Mouse (Mus musculus): ENCODE data around the gene Ighmbp2. TPM values are rescaled to one million over a fixed set of nuclear protein-coding genes. Genes with fewer than 3 reads are reported as not detected.
A peak's percentile ranks its signal among the peaks of the same experiment; 100 is the strongest.

Ighmbp2 gene
- 13.1 and 14.0 TPM in 2 replicates for polyA plus RNA-seq (2015; fragmentation: Nextera tagmentation; extraction: Ambion mirVana)

DNA sequence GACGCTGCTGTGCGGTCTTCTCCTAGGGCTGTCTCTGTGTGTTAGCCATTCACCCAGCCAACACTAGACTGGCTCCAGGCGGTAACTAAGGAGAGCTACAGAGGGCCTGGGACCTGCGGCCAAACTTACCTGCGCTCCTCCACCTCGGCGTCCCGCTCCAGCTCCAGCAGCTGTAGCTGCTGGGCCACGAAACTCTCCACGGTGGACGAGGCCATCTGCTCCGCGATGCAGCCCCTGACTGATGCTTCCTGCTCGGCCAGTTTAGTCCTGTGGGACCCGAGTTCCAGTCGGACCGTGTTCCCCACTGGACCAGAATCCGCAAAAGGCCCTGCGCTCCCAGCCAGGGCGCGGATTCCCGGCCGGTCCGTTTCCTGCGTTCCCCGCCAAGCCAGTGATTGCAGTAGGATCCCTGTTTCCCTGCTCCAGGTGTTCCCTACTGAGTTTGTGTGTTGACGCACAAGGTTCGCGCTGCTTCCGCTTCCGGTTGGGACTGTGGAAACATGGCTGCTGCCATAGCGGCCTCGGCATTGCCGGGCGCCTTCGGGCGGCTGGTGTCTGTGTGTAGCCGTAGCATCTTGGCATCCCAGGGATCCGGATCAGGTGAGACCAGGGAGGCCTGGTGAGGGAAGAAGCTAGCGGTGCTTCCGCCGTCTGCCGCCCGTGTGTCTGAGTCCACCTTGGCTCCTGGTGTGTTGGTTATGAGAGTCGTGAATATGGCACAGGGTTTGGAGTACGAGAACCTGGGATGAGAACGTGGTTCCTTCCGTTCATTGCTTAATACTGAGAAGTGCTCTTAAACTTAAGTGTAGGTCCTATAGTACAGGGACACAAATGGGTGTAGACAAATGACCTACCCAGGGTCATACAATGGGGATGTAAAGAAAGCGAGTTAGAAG is at the start of gene Ighmbp2, which contains the start of gene Mrpl21:
Gene Ighmbp2 (minus strand): TSS at position 446 of the 896 bp plus-strand sequence.
Gene Mrpl21 (plus strand): TSS at position 330 of the 896 bp plus-strand sequence.
- peak within 1 kb of the TSS; percentile 52; the same call in 1 of the 2 replicates for H3K27ac ChIP-seq
- H3K9ac ChIP-seq, result peak within 1 kb of the TSS; percentile 89
- peak within 1 kb of the TSS; percentile 87 for H3K4me3 ChIP-seq
- peak; percentile 95 for ATAC-seq (ENCODE audit: low FRiP score, low read depth)
- no peaks in the 10 kb centered on the region for H3K27me3 ChIP-seq
- peak within 1 kb of the TSS; percentile 81 for H3K4me2 ChIP-seq (replicated peaks)
- WGBS, result under 1% methylated on average over 49 of the region's 49 CpGs
- no peaks in the 10 kb centered on the region for H3K9me3 ChIP-seq
- H3K36me3 ChIP-seq, result peaks cover 63% of the 10 kb centered on the region
- H3K4me1 ChIP-seq, result peaks cover 21% of the 10 kb centered on the region

DNA sequence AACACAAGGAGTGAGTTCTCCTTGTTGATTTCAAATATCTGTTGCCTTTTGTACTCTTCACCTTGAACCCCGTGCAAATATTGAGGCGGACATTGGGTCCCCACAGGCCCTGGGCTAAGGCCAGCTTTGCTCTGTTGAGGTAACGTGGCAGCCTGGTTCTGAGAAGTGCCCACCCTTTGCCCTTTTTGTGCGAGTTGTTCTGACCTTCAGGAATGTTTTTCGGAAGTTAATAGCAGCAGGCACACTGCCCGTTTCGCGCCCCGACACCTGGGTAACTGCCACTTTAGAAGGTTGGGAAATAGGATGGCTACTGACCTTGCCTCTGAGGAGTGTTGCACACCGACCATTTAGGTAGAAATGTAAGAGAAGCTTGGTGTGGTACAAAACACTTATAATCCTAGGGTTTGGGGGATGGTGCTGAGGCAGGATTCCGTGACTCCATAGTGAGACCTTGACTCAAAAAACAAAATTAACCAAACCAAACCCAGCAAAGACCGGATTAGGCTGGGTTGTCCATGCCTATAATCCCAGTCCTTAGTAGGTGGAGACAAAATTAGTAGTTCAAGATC is 43.7 kb upstream of the Ighmbp2 start:
- Histone ChIP-seq H3K4me3 (no peak overlapping the region), H3K9me3 (no peaks in the 10 kb centered on the region), H3K4me1 (peaks cover 38% of the 10 kb centered on the region), H3K4me2 (replicated peaks) (peak overlapping the region; percentile 99), H3K27me3 (peaks cover 16% of the 10 kb centered on the region), H3K36me3 (no peaks in the 10 kb centered on the region), H3K27ac (peak overlapping the region; percentile 86; the same call in 1 of the 2 replicates), H3K9ac (no peak overlapping the region)
- ATAC-seq (ENCODE audit: low FRiP score, low read depth), result no peak
- WGBS, result 78% methylated on average over 12 of the region's 12 CpGs

DNA sequence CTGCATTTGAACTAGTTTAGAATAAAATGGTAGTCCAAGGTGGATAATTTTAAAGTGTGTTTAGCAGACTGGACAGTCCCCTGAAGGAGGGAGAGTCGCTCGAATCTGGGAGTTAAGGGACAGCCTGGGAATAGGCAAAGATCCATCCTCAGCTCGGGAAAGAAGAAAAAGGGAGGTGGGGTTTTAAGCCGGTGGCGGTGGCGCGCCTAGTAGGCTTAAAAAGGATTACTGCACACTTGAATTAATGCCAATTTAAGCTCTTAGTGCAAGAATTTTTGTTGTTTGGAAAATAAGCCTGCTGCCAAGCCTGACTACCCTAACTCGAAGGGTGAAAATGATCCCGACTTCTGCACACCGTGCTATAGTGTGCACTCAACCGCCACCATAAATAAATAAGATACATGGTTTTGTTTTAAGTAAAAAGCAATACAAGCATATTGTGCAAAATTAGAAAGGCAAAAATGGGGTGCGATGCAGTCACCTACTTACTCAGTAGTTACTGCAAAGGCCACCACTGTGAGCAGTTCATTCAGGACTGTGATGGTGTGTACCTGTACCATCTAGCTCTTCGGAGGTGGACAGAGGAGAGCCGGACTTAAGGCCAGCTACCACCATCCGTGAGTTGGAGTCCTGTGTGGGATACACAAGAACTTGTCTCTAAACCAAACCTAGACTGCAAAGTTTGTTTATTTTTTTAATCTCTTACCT is 43.1 kb upstream of the Ighmbp2 start:
- Histone ChIP-seq H3K27me3 (peaks cover 21% of the 10 kb centered on the region), H3K36me3 (no peaks in the 10 kb centered on the region), H3K27ac (peak overlapping the region; percentile 86), H3K9ac (peak overlapping the region; percentile 67), H3K4me2 (replicated peaks) (peak overlapping the region; percentile 99), H3K4me1 (peaks cover 42% of the 10 kb centered on the region), H3K4me3 (peak overlapping the region; percentile 65), H3K9me3 (no peaks in the 10 kb centered on the region)
- no peak for ATAC-seq (ENCODE audit: low FRiP score, low read depth)
- WGBS, result 36% methylated on average over 15 of the region's 15 CpGs

DNA sequence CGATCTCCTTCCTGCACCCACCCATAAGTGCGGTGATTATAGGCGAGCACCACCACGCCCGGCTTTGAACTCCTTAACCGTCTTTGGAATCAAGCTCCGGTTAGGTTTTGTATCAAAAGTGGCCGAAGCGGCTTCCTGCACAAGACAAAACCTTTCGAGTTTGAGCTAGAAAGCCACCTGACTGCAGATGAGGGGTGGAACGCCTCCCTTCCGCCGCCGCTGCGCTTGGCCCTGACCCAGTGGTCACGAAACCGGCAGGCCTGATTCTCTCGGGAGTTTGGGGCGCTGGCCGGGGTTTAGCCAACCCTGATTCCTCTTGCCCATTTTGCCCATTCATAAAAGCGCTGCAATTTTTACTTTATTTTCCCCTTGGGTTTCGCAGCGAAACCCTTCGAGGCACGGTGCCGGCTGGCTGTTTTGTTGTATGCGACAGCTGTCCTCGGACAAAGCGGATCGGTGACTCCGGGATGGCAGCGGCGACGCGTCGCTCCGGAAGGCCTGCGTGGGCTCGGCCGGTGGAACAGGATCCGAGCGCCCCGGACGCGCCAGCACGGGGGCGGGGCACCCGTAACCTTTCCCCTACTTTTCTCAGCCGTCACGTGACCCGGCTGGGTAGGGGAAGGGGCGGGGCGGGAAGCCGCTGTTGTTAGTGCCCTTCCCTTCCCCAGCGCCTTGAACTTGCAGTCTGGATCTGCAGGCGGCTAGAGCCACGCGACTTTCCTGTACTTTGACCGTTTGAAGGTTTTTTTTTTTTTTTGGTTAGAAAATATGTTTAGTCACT is 42.3 kb upstream of the Ighmbp2 start:
- under 1% methylated on average over 58 of the region's 59 CpGs for WGBS
- Histone ChIP-seq H3K9me3 (no peaks in the 10 kb centered on the region), H3K27me3 (peaks cover 21% of the 10 kb centered on the region), H3K9ac (peak overlapping the region; percentile 67), H3K27ac (peak overlapping the region; percentile 86), H3K4me3 (peak overlapping the region; percentile 65), H3K36me3 (no peaks in the 10 kb centered on the region), H3K4me2 (replicated peaks) (peak overlapping the region; percentile 99), H3K4me1 (peaks cover 42% of the 10 kb centered on the region)
- ATAC-seq (ENCODE audit: low FRiP score, low read depth), result peak; percentile 81

DNA sequence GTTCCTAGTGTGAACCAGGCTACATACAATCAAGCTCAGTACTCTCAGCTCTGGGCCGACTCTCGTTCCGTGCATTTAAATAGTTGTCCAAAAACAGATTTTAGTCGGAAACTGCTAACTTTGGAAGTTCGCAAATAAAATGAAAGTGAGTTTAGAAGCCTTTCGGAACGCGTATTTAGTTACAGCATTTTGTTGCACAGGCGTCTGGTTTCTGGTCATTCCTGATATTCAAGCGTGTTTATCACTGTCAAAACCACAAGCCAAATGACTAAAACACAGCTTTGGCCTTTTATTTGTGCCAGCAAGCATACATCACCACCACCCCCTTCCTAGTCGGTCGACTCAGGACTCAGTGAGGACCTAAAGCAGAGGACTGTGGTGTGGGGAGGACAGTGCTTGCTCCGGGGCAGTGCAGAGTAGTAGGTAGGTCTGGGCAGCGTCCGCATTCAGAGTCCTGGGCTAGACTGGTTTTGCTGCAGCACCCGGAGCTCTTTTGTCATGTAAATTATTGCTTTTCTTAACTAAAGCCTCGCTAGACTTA is 41.5 kb upstream of the Ighmbp2 start:
- ATAC-seq (ENCODE audit: low FRiP score, low read depth), result no peak
- H3K4me2 ChIP-seq (replicated peaks), result peak overlapping the region; percentile 99
- peaks cover 42% of the 10 kb centered on the region for H3K4me1 ChIP-seq
- 2% methylated on average over 17 of the region's 17 CpGs for WGBS
- H3K9me3 ChIP-seq, result no peaks in the 10 kb centered on the region
- peak overlapping the region; percentile 65 for H3K4me3 ChIP-seq
- H3K27ac ChIP-seq, result no peak overlapping the region
- peaks cover 28% of the 10 kb centered on the region for H3K27me3 ChIP-seq
- H3K36me3 ChIP-seq, result no peaks in the 10 kb centered on the region
- peak overlapping the region; percentile 67; the same call in 1 of the 2 replicates for H3K9ac ChIP-seq

DNA sequence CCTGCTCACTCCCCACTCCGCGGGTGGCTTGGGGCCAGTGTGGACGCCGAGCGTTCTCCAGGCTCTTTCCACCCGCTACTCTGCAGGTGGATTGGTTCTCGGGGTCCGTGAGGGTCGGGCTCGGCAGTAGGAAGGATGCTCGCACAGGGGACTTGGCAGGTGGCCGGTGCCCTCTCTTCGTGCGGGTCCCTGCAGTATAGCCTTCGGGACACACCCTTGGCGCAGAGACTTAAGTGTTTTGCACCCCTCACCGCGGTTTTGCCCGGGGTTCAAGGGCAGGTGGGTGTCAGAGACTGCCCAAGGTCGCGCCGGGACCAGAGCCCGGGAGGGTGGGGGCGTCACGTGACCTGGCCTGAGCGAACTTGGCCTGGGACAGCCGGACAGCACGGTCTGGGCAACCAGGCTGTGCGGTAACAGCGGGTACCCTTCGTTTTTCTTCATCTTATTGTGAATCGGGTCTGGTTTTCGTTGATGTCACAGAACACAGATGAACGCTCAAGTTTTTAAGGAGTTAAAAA is 41.0 kb upstream of the Ighmbp2 start:
- Histone ChIP-seq H3K27ac (no peak overlapping the region), H3K9ac (peak overlapping the region; percentile 67), H3K4me3 (peak overlapping the region; percentile 65), H3K36me3 (no peaks in the 10 kb centered on the region), H3K4me1 (peaks cover 42% of the 10 kb centered on the region), H3K27me3 (peaks cover 28% of the 10 kb centered on the region), H3K9me3 (no peaks in the 10 kb centered on the region), H3K4me2 (replicated peaks) (peak overlapping the region; percentile 99)
- WGBS, result 1% methylated on average over 34 of the region's 34 CpGs
- peak; percentile 4; the same call in 1 of the 2 replicates for ATAC-seq (ENCODE audit: low FRiP score, low read depth)

DNA sequence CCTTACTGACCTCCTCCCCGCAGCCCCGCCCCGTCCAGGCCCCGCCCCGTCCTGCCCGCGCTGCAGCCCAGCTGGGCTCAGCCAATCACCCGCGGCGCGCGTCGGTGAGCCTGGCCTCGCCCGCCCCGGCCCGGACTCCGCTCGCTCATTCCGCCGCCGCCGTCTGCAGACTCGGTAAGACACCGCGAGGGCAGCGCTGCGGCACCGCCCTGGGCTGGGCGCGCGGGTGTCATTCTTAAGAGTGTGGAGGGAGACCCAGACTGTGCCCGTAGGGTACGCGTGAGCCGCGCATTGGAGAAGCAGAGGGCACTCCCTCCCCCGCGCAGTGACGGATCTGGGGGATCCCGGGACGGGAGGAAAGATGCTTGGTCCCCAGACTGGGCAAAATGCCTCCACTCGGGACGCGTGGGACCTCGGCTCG is 40.4 kb upstream of the Ighmbp2 start:
- no peak overlapping the region for H3K27ac ChIP-seq
- peak; percentile 80 for ATAC-seq (ENCODE audit: low FRiP score, low read depth)
- H3K9ac ChIP-seq, result peak overlapping the region; percentile 67
- H3K9me3 ChIP-seq, result no peaks in the 10 kb centered on the region
- peak overlapping the region; percentile 99 for H3K4me2 ChIP-seq (replicated peaks)
- no peaks in the 10 kb centered on the region for H3K36me3 ChIP-seq
- H3K4me1 ChIP-seq, result peaks cover 42% of the 10 kb centered on the region
- peaks cover 28% of the 10 kb centered on the region for H3K27me3 ChIP-seq
- WGBS, result 1% methylated on average over 47 of the region's 47 CpGs
- peak overlapping the region; percentile 65 for H3K4me3 ChIP-seq

DNA sequence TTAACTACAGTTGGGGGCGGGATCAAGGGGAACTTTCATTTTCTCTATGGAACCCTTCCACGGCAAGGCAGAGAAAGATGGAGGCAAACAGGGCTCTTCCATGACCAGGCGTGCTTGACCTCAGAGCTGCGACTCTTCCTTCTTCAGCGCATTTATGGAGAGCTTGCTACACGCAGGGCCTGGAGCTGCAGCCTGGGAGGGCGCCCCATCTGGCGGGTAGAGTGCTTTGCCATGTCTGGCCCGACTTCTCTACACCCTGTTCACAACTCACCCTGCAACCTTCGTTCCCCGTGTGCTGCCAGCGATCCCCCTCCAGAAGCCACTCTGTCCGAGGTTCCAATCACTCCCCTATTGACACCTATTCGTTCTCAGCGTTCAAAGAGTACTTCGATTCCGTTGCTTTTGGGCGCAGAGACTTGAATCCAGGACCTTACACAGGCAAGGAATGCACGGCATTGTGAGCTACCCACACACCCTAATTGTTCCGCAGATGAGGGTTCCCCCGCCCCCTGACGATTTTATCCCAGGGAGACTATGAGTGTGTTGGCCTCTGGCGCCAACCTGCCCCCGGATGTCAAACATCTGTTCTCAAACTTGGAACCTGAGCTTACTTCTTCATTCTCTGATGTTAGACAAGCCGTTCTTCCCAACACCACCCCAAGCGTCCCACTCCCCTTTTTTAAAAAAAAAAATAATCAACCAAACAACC is 39.6 kb upstream of the Ighmbp2 start, which contains the start of gene Cpt1a:
Gene Cpt1a (plus strand): TSS at position 74 of the 709 bp plus-strand sequence.
- Histone ChIP-seq H3K9me3 (no peaks in the 10 kb centered on the region), H3K27ac (no peak within 1 kb of the TSS; the same call in 1 of the 2 replicates)

DNA sequence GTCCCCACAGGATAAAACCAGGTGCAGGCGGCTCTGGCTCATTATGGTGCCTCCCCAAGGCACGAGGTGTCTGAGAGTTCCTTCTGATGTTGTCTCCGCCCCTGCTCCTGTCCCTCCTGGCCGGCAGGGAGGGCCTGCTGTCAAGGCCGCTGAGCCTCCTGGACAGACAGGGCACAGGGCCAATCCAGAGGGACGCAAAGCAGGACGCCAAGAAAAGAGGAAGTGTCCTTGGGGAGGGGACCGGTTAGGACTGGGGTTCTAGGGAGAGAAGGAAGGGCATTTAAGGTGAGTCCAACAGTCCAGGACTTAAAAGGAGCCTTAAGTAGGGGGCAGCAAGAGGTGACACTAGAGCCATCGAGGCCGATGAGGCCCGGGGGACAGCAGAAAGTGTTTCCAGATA is 38.8 kb upstream of the Ighmbp2 start:
- Histone ChIP-seq H3K4me3 (peak overlapping the region; percentile 65), H3K27me3 (peaks cover 28% of the 10 kb centered on the region), H3K9me3 (no peaks in the 10 kb centered on the region)

More for the DNA sequence above, 39.6 kb upstream of the Ighmbp2 start, which contains the start of gene Cpt1a:
- peaks cover 28% of the 10 kb centered on the region for H3K27me3 ChIP-seq
- H3K36me3 ChIP-seq, result no peaks in the 10 kb centered on the region
- H3K4me3 ChIP-seq, result peak within 1 kb of the TSS; percentile 65
- peak within 1 kb of the TSS; percentile 99 for H3K4me2 ChIP-seq (replicated peaks)
- peak within 1 kb of the TSS; percentile 67 for H3K9ac ChIP-seq
- no peak for ATAC-seq (ENCODE audit: low FRiP score, low read depth)
- peaks cover 42% of the 10 kb centered on the region for H3K4me1 ChIP-seq
- 3% methylated on average over 26 of the region's 26 CpGs for WGBS

DNA sequence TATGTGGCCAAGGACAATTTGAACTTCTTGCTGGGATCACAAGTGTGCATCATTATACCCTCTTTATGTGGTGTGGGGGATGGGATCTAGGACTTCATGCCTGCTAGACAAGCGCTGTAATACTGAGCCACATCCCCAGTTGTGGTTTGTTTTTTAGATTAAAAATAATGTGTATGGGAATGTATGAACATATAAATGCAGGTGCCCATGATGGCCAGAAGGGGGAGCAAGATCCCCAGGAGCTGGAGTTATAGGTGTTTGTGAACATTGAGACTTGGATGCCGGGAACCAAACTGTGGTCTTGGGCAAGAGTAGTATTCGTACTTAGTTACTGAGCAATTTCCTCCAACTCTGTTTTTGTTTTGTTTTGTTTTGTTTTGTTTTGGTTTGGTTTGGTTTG is 38.0 kb upstream of the Ighmbp2 start:
- peaks cover 28% of the 10 kb centered on the region for H3K27me3 ChIP-seq
- no peak overlapping the region for H3K4me2 ChIP-seq (replicated peaks)
- no peaks in the 10 kb centered on the region for H3K9me3 ChIP-seq
- H3K36me3 ChIP-seq, result no peaks in the 10 kb centered on the region
- no peak overlapping the region for H3K9ac ChIP-seq
- H3K27ac ChIP-seq, result no peak overlapping the region
- WGBS, result 80% methylated on average over 3 of the region's 3 CpGs
- ATAC-seq (ENCODE audit: low FRiP score, low read depth), result no peak
- H3K4me3 ChIP-seq, result no peak overlapping the region
- H3K4me1 ChIP-seq, result peaks cover 32% of the 10 kb centered on the region

More for the DNA sequence above, 38.8 kb upstream of the Ighmbp2 start:
- H3K27ac ChIP-seq, result no peak overlapping the region
- no peaks in the 10 kb centered on the region for H3K36me3 ChIP-seq
- H3K4me1 ChIP-seq, result peaks cover 41% of the 10 kb centered on the region
- H3K9ac ChIP-seq, result no peak overlapping the region
- ATAC-seq (ENCODE audit: low FRiP score, low read depth), result no peak
- peak overlapping the region; percentile 99 for H3K4me2 ChIP-seq (replicated peaks)
- 6% methylated on average over 11 of the region's 11 CpGs for WGBS
